Mouse (Mus musculus) MEL (cell line): ENCODE data around the gene Akr1cl.

Source experiments
- CHD1 ChIP-seq: IDR thresholded peaks from 2 replicates; pipeline ENCODE4 v1.6.1; 2012; ENCODE audit warnings: low read depth, mild to moderate bottlenecking, inconsistent platforms, low read length, improper control_type of control experiment
- CTCF ChIP-seq, 3 experiments: IDR thresholded peaks in 2 of 3; conservative IDR thresholded peaks in 1 of 3; 2 replicates each; pipeline ENCODE4 v1.5.1; 2011 to 2012; ENCODE audit warnings: low read length in 3 of 3, low read depth in 2 of 3, mild to moderate bottlenecking in 2 of 3, improper control_type of control experiment in 1 of 3, inconsistent platforms in 1 of 3, mixed read lengths in 1 of 3, moderate library complexity in 1 of 3; ENCODE audit not compliant: control insufficient read depth in 1 of 3, insufficient read depth in 1 of 3, poor library complexity in 1 of 3, severe bottlenecking in 1 of 3
- GABPA ChIP-seq: IDR thresholded peaks from 2 replicates; pipeline ENCODE4 v1.6.1; 2012; ENCODE audit warnings: low read depth, mild to moderate bottlenecking, inconsistent platforms, low read length, improper control_type of control experiment, moderate library complexity
- KAT2A ChIP-seq: conservative IDR thresholded peaks from 2 replicates; pipeline ENCODE4 v1.6.1; 2012; ENCODE audit warnings: low read depth, low read length, improper control_type of control experiment, inconsistent platforms
- MAFK ChIP-seq: IDR thresholded peaks from 2 replicates; pipeline ENCODE4 v1.6.1; 2011; ENCODE audit warnings: low read depth, mild to moderate bottlenecking, low read length, improper control_type of control experiment, borderline replicate concordance
- POLR2A ChIP-seq, 2 experiments: IDR thresholded peaks; 2 replicates each; pipeline ENCODE4 v1.6.1; 2011 to 2012; ENCODE audit warnings: low read length in 2 of 2, mild to moderate bottlenecking in 2 of 2, control low read depth in 1 of 2, improper control_type of control experiment in 1 of 2, low read depth in 1 of 2, moderate library complexity in 1 of 2; ENCODE audit not compliant: control insufficient read depth in 1 of 2, insufficient read depth in 1 of 2, poor library complexity in 1 of 2
- POLR2AphosphoS2 ChIP-seq: IDR thresholded peaks from 2 replicates; pipeline ENCODE4 v1.6.1; 2011; ENCODE audit warnings: low read length, improper control_type of control experiment
- POLR2AphosphoS5 ChIP-seq: IDR thresholded peaks from 2 replicates; pipeline ENCODE4 v1.6.1; 2012; ENCODE audit warnings: low read depth, borderline replicate concordance, mild to moderate bottlenecking, inconsistent platforms, low read length, moderate library complexity, mixed read lengths
- TCF12 ChIP-seq: IDR thresholded peaks from 2 replicates; pipeline ENCODE4 v1.6.1; 2014; ENCODE audit warnings: low read depth, mild to moderate bottlenecking, inconsistent platforms, low read length, improper control_type of control experiment, moderate library complexity
- USF1 ChIP-seq: IDR thresholded peaks from 2 replicates; pipeline ENCODE4 v1.6.1; 2014; ENCODE audit warnings: low read depth, mild to moderate bottlenecking, inconsistent platforms, low read length, improper control_type of control experiment, moderate library complexity
- ZKSCAN1 ChIP-seq: IDR thresholded peaks from 2 replicates; pipeline ENCODE4 v1.6.1; 2012; ENCODE audit warnings: low read depth, mild to moderate bottlenecking, inconsistent platforms, low read length, improper control_type of control experiment, moderate library complexity

DNA sequence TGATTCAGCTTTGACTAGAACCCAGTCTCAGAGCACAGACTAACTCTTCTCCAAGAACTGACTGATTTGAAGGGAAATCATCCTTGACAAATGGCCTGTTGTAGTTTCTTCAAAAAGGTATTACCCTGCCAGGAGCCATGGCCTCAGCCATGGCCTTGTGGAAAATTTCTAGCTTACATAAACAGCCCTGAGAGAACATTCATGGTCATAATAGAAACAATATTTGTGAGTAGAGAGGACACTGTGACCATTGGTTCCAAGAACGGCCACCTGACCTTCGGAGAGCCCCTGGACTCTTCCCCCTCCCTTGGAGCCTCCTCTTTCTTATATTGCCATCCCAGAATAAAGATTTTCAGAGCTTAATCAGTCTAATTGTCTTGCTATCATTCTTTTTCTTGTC, 10.9 kb upstream of the Akr1cl start:
- TF ChIP-seq CHD1 (no peak), POLR2A (IDR thresholded peaks at IDR 0.05; ENCODE audit: control insufficient read depth in 1 of 2, insufficient read depth in 1 of 2, low read depth in 1 of 2, low read length in 2 of 2, poor library complexity in 1 of 2) (no peak), MAFK (no peak), TCF12 (no peak), POLR2AphosphoS5 (no peak), ZKSCAN1 (no peak), POLR2AphosphoS2 (no peak), CTCF (IDR thresholded peaks at IDR 0.05 in 2 of 3, conservative IDR thresholded peaks at IDR 0.05 in 1 of 3; ENCODE audit: control insufficient read depth in 1 of 3, insufficient read depth in 1 of 3, low read depth in 2 of 3, low read length in 3 of 3, poor library complexity in 1 of 3, severe bottlenecking in 1 of 3) (no peak), USF1 (no peak), KAT2A (no peak), GABPA (no peak)
